Mouse (Mus musculus) effector memory CD4-positive, alpha-beta T cell, adult 7 months (primary cell): Measurements from ENCODE around the gene Gzmn. TPM values are rescaled to one million over a fixed set of nuclear protein-coding genes. Genes with fewer than 3 reads are reported as not detected.

Experiments
- polyA plus RNA-seq: library from polyadenylated mRNA; unstranded; fragments of 100-300 nt; shearing (Covaris generic); gene quantifications from one replicate; pipeline ENCODE4 v1.2.1, GENCODE M21; 2017

The Gzmn gene
- not detected for polyA plus RNA-seq

GRCm38 (mm10) chr14:56174499-56174898, at the start of gene Gzmn:
TSS of gene Gzmn (minus strand) at chr14:56174599.

GRCm38 (mm10) chr14:56211317-56211716, 36.9 kb upstream of the Gzmn start, which contains the start of gene Gzmf:
TSS of gene Gzmf (minus strand) at chr14:56211417.

GRCm38 (mm10) chr14:56159479-56159878, 14.9 kb downstream of the Gzmn start, which contains the start of gene Gzmg:
TSS of gene Gzmg (minus strand) at chr14:56159579.

GRCm38 (mm10) chr14:56132508-56132907, 41.9 kb downstream of the Gzmn start, which contains the start of gene Gzmd:
TSS of gene Gzmd (minus strand) at chr14:56132608.

GRCm38 (mm10) chr14:56120525-56120924, 53.9 kb downstream of the Gzmn start, which contains the start of gene Gzme:
TSS of gene Gzme (minus strand) at chr14:56120625.

Other genes starting within 250 kb of the Gzmn start
- not detected for gene Cma1, start 229.9 kb downstream of the Gzmn start, polyA plus RNA-seq
- not detected for gene Cma2, start 223.6 kb downstream of the Gzmn start, polyA plus RNA-seq
- gene Mcpt1, start 156.6 kb downstream of the Gzmn start, polyA plus RNA-seq: not detected
- not detected for gene Mcpt9, start 144.1 kb downstream of the Gzmn start, polyA plus RNA-seq
- gene Mcpt2, start 132.6 kb downstream of the Gzmn start, polyA plus RNA-seq: not detected
- gene Mcpt4, start 112.3 kb downstream of the Gzmn start, polyA plus RNA-seq: not detected
- gene Mcpt8, start 89.3 kb downstream of the Gzmn start, polyA plus RNA-seq: not detected
- not detected for gene Ctsg, start 72.0 kb downstream of the Gzmn start, polyA plus RNA-seq
- not detected for gene Gzme, start 54.0 kb downstream of the Gzmn start, polyA plus RNA-seq
- gene Gzmd, start 42.0 kb downstream of the Gzmn start, polyA plus RNA-seq: not detected
- gene Gzmg, start 15.0 kb downstream of the Gzmn start, polyA plus RNA-seq: not detected
- not detected for gene Gzmf, start 36.8 kb upstream of the Gzmn start, polyA plus RNA-seq
- 1.3 TPM for gene Gzmc, start 60.1 kb upstream of the Gzmn start, polyA plus RNA-seq
- gene Gzmb, start 87.7 kb upstream of the Gzmn start, polyA plus RNA-seq: 63.6 TPM
- gene Atp12a, start 190.5 kb upstream of the Gzmn start, polyA plus RNA-seq: 0.21 TPM
- gene Rnf17, start 228.0 kb upstream of the Gzmn start, polyA plus RNA-seq: 0.40 TPM